Mouse (Mus musculus) thymus, adult 2 months (tissue): ENCODE measurements around the gene Celf2. TPM values are rescaled to one million over a fixed set of nuclear protein-coding genes. Genes with fewer than 3 reads are reported as not detected.

ENCODE experiments used
- DNase-seq: peaks from one replicate; pipeline ENCODE4 v3.0.0; 2021
- H3K27ac ChIP-seq: fragments of 200-500 bp; 2 replicates; pipeline ENCODE4 v1.5.1; 2012; ENCODE audit warnings: low read length, control low read depth; ENCODE audit not compliant: control insufficient read depth, insufficient read depth
- H3K27me3 ChIP-seq: fragments of 200-500 bp; 2 replicates; pipeline ENCODE4 v1.6.1; 2012; ENCODE audit warnings: mild to moderate bottlenecking, low read length, moderate library complexity, mixed read lengths; ENCODE audit not compliant: control insufficient read depth, insufficient read depth
- H3K36me3 ChIP-seq: fragments of 200-500 bp; 2 replicates; pipeline ENCODE4 v1.6.1; 2012; ENCODE audit warnings: mild to moderate bottlenecking, low read length, moderate library complexity; ENCODE audit not compliant: control insufficient read depth, insufficient read depth
- H3K4me1 ChIP-seq: fragments of 200-500 bp; replicated peaks from 2 replicates; pipeline ENCODE4 v1.6.1; 2012; ENCODE audit warnings: low read length; ENCODE audit not compliant: control insufficient read depth, insufficient read depth
- H3K4me3 ChIP-seq: fragments of 200-500 bp; 2 replicates; pipeline ENCODE4 v1.5.1; 2012; ENCODE audit warnings: mild to moderate bottlenecking, low read length, control low read depth, moderate library complexity; ENCODE audit not compliant: control insufficient read depth, insufficient read depth
- CTCF ChIP-seq: fragments of 200-500 bp; IDR thresholded peaks from 2 replicates; pipeline ENCODE4 v1.5.1; 2012; ENCODE audit warnings: mild to moderate bottlenecking, control low read depth, low read length, moderate library complexity, borderline replicate concordance; ENCODE audit not compliant: control insufficient read depth, poor library complexity, insufficient read depth; ENCODE audit errors: extremely low read depth
- POLR2A ChIP-seq: fragments of 200-500 bp; IDR thresholded peaks from 2 replicates; pipeline ENCODE4 v1.6.1; 2012; ENCODE audit warnings: mild to moderate bottlenecking, low read length, control low read depth, moderate library complexity; ENCODE audit not compliant: control insufficient read depth, poor library complexity, insufficient read depth; ENCODE audit errors: extremely low read depth
- WGBS: fragments of 180-500 bp; shearing (Covaris S2); methylation state at CpG from one replicate; pipeline ENCODE4 v1.1.7; 2018; 5-methylcytosine and 5-hydroxymethylcytosine counted together
- polyA plus RNA-seq: library from polyadenylated mRNA; depleted of rRNA; stranded (reverse); fragments of >200 nt; gene quantifications from 2 replicates; pipeline ENCODE4 v1.2.3, GENCODE M21; 2012

Celf2 gene
- polyA plus RNA-seq, 1 experiment, result 214 TPM

DNA sequence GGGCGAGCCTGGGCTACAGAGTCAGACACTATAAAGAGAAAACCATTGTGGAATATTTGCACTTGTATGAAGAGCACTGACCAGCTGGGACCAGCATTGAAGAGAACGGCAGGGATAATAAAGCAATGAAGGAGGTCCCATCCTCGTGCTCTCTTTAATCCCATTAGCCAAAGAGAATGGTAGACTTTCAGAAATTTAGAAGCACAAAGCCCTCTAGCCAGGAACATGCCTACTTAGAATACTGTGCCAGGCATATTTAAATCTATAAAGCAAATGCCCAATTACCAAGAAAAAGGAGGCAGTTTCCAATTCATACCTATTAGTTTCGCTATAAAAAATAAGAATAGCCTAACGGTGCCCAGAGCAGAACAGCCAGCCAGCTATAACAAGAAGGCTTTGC is 583.9 kb downstream of the Celf2 start:
- Histone ChIP-seq H3K4me3 (no peak overlapping the region), H3K27ac (no peak overlapping the region), H3K36me3 (no peaks in the 10 kb centered on the region), H3K4me1 (no peaks in the 10 kb centered on the region), H3K27me3 (no peaks in the 10 kb centered on the region)
- no peak for TF ChIP-seq CTCF
- TF ChIP-seq POLR2A, result no peak
- 95% methylated on average over 5 of the region's 5 CpGs for WGBS
- DNase-seq, result no peak

GRCm38 (mm10) chr2:6923738-6924474 is 585.5 kb downstream of the Celf2 start:
- TF ChIP-seq POLR2A (no peak), CTCF (no peak)
- no peaks in the 10 kb centered on the region for H3K36me3 ChIP-seq
- 83% methylated on average over 15 of the region's 15 CpGs for WGBS
- H3K4me1 ChIP-seq, result no peaks in the 10 kb centered on the region
- no peak for DNase-seq
- H3K4me3 ChIP-seq, result no peak overlapping the region
- H3K27me3 ChIP-seq, result no peaks in the 10 kb centered on the region
- H3K27ac ChIP-seq, result no peak overlapping the region

GRCm38 (mm10) chr2:6915386-6915785 is 594.0 kb downstream of the Celf2 start:
- Histone ChIP-seq H3K36me3 (no peaks in the 10 kb centered on the region), H3K4me3 (no peak overlapping the region), H3K27me3 (no peaks in the 10 kb centered on the region), H3K4me1 (no peaks in the 10 kb centered on the region), H3K27ac (no peak overlapping the region)
- no peak for DNase-seq
- TF ChIP-seq CTCF (no peak), POLR2A (no peak)
- WGBS, result 95% methylated on average over 4 of the region's 4 CpGs

DNA sequence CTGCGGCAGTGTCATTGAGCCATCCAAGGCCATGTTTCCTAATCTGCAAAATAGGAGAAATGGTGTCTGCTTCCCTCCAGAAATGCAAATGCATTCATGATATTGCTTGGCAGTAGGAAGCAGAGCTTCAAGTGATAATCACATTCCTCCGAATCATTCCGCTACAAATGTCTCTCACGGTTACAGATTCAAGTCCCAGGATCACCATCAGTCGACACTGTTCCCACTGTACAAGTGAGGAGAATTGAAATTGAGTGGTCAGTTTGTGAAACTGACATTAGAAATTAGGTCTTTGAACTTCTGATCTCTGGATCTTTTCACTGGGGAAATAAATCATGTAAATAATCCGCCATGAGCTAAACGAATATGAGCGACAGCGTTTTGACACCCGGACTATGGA is 596.0 kb downstream of the Celf2 start:
- no peak overlapping the region for H3K27ac ChIP-seq
- H3K4me3 ChIP-seq, result no peak overlapping the region
- 96% methylated on average over 10 of the region's 10 CpGs for WGBS
- no peaks in the 10 kb centered on the region for H3K36me3 ChIP-seq
- no peak for TF ChIP-seq CTCF
- TF ChIP-seq POLR2A, result no peak
- no peaks in the 10 kb centered on the region for H3K27me3 ChIP-seq
- no peaks in the 10 kb centered on the region for H3K4me1 ChIP-seq
- no peak for DNase-seq

DNA sequence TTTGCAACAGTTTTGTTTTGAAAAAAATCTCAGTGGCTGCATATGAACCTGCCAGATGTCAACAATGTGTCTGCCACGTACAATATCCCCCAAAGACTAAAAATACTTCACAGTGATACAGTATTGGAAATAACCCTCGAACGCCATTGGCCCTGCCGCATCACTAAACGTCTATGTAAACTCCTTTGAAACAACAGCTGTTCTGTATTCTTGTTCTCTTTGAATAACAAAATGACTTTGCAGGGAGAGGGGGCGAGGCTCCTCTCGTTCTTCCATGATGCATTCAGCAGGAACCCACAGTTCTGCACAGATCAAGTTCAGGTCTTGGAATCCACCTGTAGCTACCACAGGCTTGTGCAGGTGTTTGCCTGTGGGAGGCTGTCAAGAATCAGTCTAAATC is 597.4 kb downstream of the Celf2 start:
- 73% methylated on average over 7 of the region's 7 CpGs for WGBS
- Histone ChIP-seq H3K4me3 (no peak overlapping the region), H3K27me3 (no peaks in the 10 kb centered on the region), H3K36me3 (no peaks in the 10 kb centered on the region), H3K27ac (no peak overlapping the region), H3K4me1 (no peaks in the 10 kb centered on the region)
- DNase-seq, result no peak
- TF ChIP-seq CTCF (no peak), POLR2A (no peak)

DNA sequence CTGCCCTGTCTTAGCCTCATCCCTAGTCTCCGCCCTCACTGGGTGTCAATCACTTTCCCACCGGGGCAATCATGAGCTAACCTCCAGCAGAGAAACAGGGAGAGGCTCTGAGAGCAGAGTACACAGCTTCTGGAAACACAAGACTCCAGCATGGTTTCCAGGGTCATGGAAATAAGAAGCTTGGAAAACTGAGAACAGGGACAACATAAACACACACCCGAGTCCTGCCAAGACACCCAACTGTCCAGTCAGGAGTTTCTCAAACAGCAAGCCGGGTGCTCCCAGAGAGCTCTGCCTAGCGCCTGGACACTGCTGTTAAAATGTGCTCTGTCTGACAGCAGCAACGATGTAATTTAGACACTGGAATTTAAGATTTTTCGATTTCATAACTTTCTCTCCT is 599.4 kb downstream of the Celf2 start:
- TF ChIP-seq POLR2A (no peak), CTCF (no peak)
- no peaks in the 10 kb centered on the region for H3K27me3 ChIP-seq
- no peak overlapping the region for H3K4me3 ChIP-seq
- WGBS, result 85% methylated on average over 7 of the region's 7 CpGs
- H3K36me3 ChIP-seq, result no peaks in the 10 kb centered on the region
- H3K4me1 ChIP-seq, result no peaks in the 10 kb centered on the region
- DNase-seq, result no peak
- H3K27ac ChIP-seq, result no peak overlapping the region

- no peak overlapping the region for H3K27ac ChIP-seq
- 88% methylated on average over 3 of the region's 3 CpGs for WGBS
- DNase-seq, result no peak
- TF ChIP-seq CTCF (no peak), POLR2A (no peak)
- no peaks in the 10 kb centered on the region for H3K36me3 ChIP-seq
- H3K4me1 ChIP-seq, result no peaks in the 10 kb centered on the region
- no peak overlapping the region for H3K4me3 ChIP-seq
- H3K27me3 ChIP-seq, result no peaks in the 10 kb centered on the region
These were observed 605.0 kb downstream of the Celf2 start for GRCm38 (mm10) chr2:6904411-6904810.
